Mouse (Mus musculus) urinary bladder, adult 18-20 months (tissue): ENCODE results near the gene Lrrn3.

Source experiments
- DNase-seq, 2 experiments: peaks; one replicate each; pipeline ENCODE4 v3.0.0; 2022; ENCODE audit warnings: low spot score in 2 of 2, mixed read lengths in 2 of 2

Gene Lrrn3

GRCm38 (mm10) chr12:41486331-41486730 lies at the start of gene Lrrn3:
Gene Lrrn3 (minus strand): TSS chr12:41486431.
- no peak for DNase-seq

- no peak for DNase-seq
Measured at GRCm38 (mm10) chr12:41528410-41528809, 42.2 kb upstream of the Lrrn3 start.

- DNase-seq: no peak
Measured at GRCm38 (mm10) chr12:41526688-41527087, 40.5 kb upstream of the Lrrn3 start.

- no peak for DNase-seq
Measured at GRCm38 (mm10) chr12:41521671-41522070, 35.4 kb upstream of the Lrrn3 start.

GRCm38 (mm10) chr12:41520326-41520725 lies 34.1 kb upstream of the Lrrn3 start:
- no peak for DNase-seq

- no peak for DNase-seq
Measured at GRCm38 (mm10) chr12:41518897-41519296, 32.7 kb upstream of the Lrrn3 start.

- no peak for DNase-seq
Measured at GRCm38 (mm10) chr12:41510588-41510987, 24.4 kb upstream of the Lrrn3 start.

- no peak for DNase-seq
Measured at GRCm38 (mm10) chr12:41508610-41509009, 22.4 kb upstream of the Lrrn3 start.

- no peak for DNase-seq
Measured at GRCm38 (mm10) chr12:41500049-41500820, 14.0 kb upstream of the Lrrn3 start.

- DNase-seq: no peak
Measured at GRCm38 (mm10) chr12:41494620-41495019, 8.4 kb upstream of the Lrrn3 start.

- DNase-seq: no peak
Measured at GRCm38 (mm10) chr12:41487005-41487404, 774 bp upstream of the Lrrn3 start.

- peak in 1 of 2 experiments; percentile 7 for DNase-seq
Measured at GRCm38 (mm10) chr12:41485512-41486215, 567 bp downstream of the Lrrn3 start.

- DNase-seq: no peak
Measured at GRCm38 (mm10) chr12:41484689-41485511, 1.3 kb downstream of the Lrrn3 start.

GRCm38 (mm10) chr12:41483593-41484451 lies 2.4 kb downstream of the Lrrn3 start:
- no peak for DNase-seq

GRCm38 (mm10) chr12:41483091-41483592 lies 3.1 kb downstream of the Lrrn3 start:
- no peak for DNase-seq

GRCm38 (mm10) chr12:41481486-41481885 lies 4.7 kb downstream of the Lrrn3 start:
- DNase-seq: no peak

- no peak for DNase-seq
Measured at GRCm38 (mm10) chr12:41469096-41469801, 17.0 kb downstream of the Lrrn3 start.

GRCm38 (mm10) chr12:41468374-41468991 lies 17.7 kb downstream of the Lrrn3 start:
- DNase-seq: no peak

GRCm38 (mm10) chr12:41438446-41438845 lies 47.8 kb downstream of the Lrrn3 start:
- DNase-seq: no peak
